Mouse (Mus musculus): ENCODE data around the gene Epb41l5. TPM values are rescaled to one million over a fixed set of nuclear protein-coding genes. Genes with fewer than 3 reads are reported as not detected.

Epb41l5 gene
- polyA plus RNA-seq, 1 experiment from 2014 or later = 36.7 TPM

GRCm38 (mm10) chr1:119495396-119495775 is 153.4 kb downstream of the Epb41l5 start:
- no peaks in the 10 kb centered on the region for H3K27me3 ChIP-seq
- no peak overlapping the region for H3K4me2 ChIP-seq (replicated peaks)
- H3K27ac ChIP-seq (replicated peaks) = no peak overlapping the region
- H3K9ac ChIP-seq (replicated peaks) = no peak overlapping the region
- 0 out of 2 replicates have a peak, but pooled peaks cover under 1% of the 10 kb centered on the region for H3K9me3 ChIP-seq
- H3K4me3 ChIP-seq = no peak overlapping the region
- H3K36me3 ChIP-seq = no peaks in the 10 kb centered on the region
- ATAC-seq (ENCODE audit: low FRiP score, low read depth) = no peak
- no peaks in the 10 kb centered on the region for H3K4me1 ChIP-seq
- WGBS = 90% methylated on average over 6 of the region's 6 CpGs

Other genes starting within 250 kb of the Epb41l5 start
- gene Inhbb, start 226.8 kb downstream of the Epb41l5 start, polyA plus RNA-seq (2016; fragmentation: Nextera tagmentation; extraction: Ambion mirVana) = 0.78 and 1.1 TPM in 2 replicates
- 73.0 and 83.5 TPM in 2 replicates for gene Ralb, start 144.2 kb downstream of the Epb41l5 start, polyA plus RNA-seq (2016; fragmentation: Nextera tagmentation; extraction: Ambion mirVana)
- gene Tmem185b, start 122.8 kb downstream of the Epb41l5 start, polyA plus RNA-seq (2016; fragmentation: Nextera tagmentation; extraction: Ambion mirVana) = 20.0 and 22.4 TPM in 2 replicates
- 15.5 and 18.7 TPM in 2 replicates for gene Ptpn4, start 188.6 kb upstream of the Epb41l5 start, polyA plus RNA-seq (2016; fragmentation: Nextera tagmentation; extraction: Ambion mirVana)

Measured in midbrain, embryonic 12.5 days (tissue).